Mouse (Mus musculus): Measurements from ENCODE around the gene Olfr609.

DNA sequence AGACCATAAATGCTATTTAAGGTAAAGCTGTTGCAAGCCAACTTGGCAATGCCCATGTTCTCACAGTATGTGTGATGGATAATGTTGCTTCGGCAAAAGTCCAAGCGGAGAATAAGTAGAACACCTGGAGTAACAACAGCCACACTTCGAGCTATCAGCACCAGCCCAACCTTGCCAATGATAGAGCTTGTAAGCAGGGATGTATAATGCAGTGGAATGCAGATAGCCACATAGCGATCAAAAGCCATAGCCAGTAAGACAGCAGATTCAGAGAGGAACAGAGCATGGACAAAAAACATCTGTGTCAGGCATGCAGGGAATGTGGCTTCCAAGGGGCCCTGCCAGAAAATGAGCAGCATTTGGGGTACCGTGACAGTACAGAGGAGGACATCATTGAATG lies 37.3 kb downstream of the Olfr609 start:
- TF ChIP-seq CTCF (IDR thresholded peaks at IDR 0.05; ENCODE audit: borderline replicate concordance, insufficient read depth, low read length) (no peak), POLR2A (IDR thresholded peaks at IDR 0.05; ENCODE audit: low read depth, low read length) (no peak)
